Mouse (Mus musculus) ES-Bruce4 (cell line): Measurements from ENCODE around the gene Aamp. TPM values are rescaled to one million over a fixed set of nuclear protein-coding genes. Genes with fewer than 3 reads are reported as not detected.

ENCODE experiments used
- H3K27ac ChIP-seq: 2 replicates; pipeline ENCODE4 v1.5.1; 2012; ENCODE audit warnings: low read length, inconsistent platforms; ENCODE audit not compliant: insufficient read depth
- H3K27me3 ChIP-seq: 2 replicates; pipeline ENCODE4 v1.6.1; 2012; ENCODE audit warnings: mild to moderate bottlenecking, low read length, inconsistent platforms; ENCODE audit not compliant: control insufficient read depth, poor library complexity, insufficient read depth, severe bottlenecking
- H3K36me3 ChIP-seq: 2 replicates; pipeline ENCODE4 v1.6.1; 2012; ENCODE audit warnings: inconsistent platforms, mild to moderate bottlenecking, low read length, moderate library complexity; ENCODE audit not compliant: control insufficient read depth, poor library complexity, insufficient read depth, severe bottlenecking
- H3K4me1 ChIP-seq: one replicate; pipeline ENCODE4 v1.8.1; 2011; ENCODE audit warnings: low read length; ENCODE audit not compliant: control insufficient read depth, insufficient read depth
- H3K4me3 ChIP-seq: 2 replicates; pipeline ENCODE4 v1.5.1; 2011; ENCODE audit warnings: low read depth, mild to moderate bottlenecking, low read length
- H3K9ac ChIP-seq: 2 replicates; pipeline ENCODE4 v1.6.1; 2012; ENCODE audit warnings: low read depth, mild to moderate bottlenecking, inconsistent platforms; ENCODE audit not compliant: poor library complexity, severe bottlenecking
- H3K9me3 ChIP-seq: replicated peaks from 2 replicates; pipeline ENCODE4 v1.6.1; 2012; ENCODE audit warnings: mild to moderate bottlenecking, low read length, inconsistent platforms; ENCODE audit not compliant: control insufficient read depth, poor library complexity, insufficient read depth, severe bottlenecking
- CTCF ChIP-seq: IDR thresholded peaks from one replicate; pipeline ENCODE4 v1.8.1; 2011; ENCODE audit warnings: low read depth, low read length
- EP300 ChIP-seq: IDR thresholded peaks from 2 replicates; pipeline ENCODE4 v1.6.1; 2011; ENCODE audit warnings: low read depth, low read length; ENCODE audit not compliant: insufficient read depth
- POLR2A ChIP-seq: IDR thresholded peaks from one replicate; pipeline ENCODE4 v1.8.1; 2011; ENCODE audit warnings: low read length; ENCODE audit not compliant: insufficient read depth
- polyA plus RNA-seq: library from polyadenylated mRNA; stranded (reverse); fragments of >200 nt; gene quantifications from 2 replicates; pipeline ENCODE4 v1.2.4, GENCODE M21; 2011; ENCODE audit warnings: low read depth; ENCODE audit not compliant: missing spikeins, insufficient read depth, insufficient read length

Aamp gene
- polyA plus RNA-seq, 1 experiment = 96.3 TPM

DNA sequence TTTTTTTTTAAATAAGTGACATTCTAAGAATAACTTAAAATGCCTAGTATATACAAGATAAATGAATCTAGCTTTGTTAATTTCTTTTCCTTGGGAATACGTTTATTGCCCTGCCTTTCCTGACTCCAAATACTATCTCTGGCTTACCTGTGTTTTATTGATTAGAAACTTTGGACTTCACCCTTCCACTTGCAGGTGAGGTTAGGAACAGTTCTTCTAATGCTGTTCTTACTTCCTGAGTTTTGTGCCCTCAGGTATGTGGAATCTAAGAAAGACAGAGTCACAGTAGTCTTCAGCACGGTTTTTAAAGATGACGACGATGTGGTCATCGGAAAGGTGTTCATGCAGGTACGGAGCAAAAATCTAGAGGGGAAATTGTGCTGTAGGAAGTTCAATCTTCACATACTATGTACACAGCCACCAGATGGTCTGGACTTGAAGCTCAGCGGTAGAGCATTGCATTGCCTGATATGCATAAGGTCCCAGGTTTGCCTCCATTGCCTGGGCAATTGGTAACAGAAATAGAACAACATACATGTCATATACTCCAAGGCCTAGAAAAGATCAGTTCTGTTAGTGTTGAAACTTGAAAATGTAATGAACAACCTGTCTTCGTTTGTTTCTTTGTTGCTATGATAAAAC lies 28.7 kb downstream of the Aamp start:
- no peak overlapping the region for H3K9ac ChIP-seq
- no peaks in the 10 kb centered on the region for H3K9me3 ChIP-seq
- H3K27ac ChIP-seq = peak overlapping the region; percentile 83
- no peak overlapping the region for H3K4me3 ChIP-seq
- peaks cover 42% of the 10 kb centered on the region for H3K36me3 ChIP-seq
- no peaks in the 10 kb centered on the region for H3K27me3 ChIP-seq
- H3K4me1 ChIP-seq = peaks cover 4% of the 10 kb centered on the region
- TF ChIP-seq EP300 (no peak), POLR2A (no peak), CTCF (no peak)

- Histone ChIP-seq H3K4me1 (peaks cover 3% of the 10 kb centered on the region), H3K36me3 (peaks cover 41% of the 10 kb centered on the region), H3K27ac (no peak overlapping the region), H3K9me3 (no peaks in the 10 kb centered on the region), H3K9ac (no peak overlapping the region), H3K27me3 (no peaks in the 10 kb centered on the region), H3K4me3 (no peak overlapping the region)
- no peak for TF ChIP-seq POLR2A
Observed at GRCm38 (mm10) chr1:74250096-74250495, 34.4 kb downstream of the Aamp start.

- H3K4me3 ChIP-seq = no peak overlapping the region
- H3K4me1 ChIP-seq = peaks cover 3% of the 10 kb centered on the region
- H3K9ac ChIP-seq = no peak overlapping the region
- H3K27me3 ChIP-seq = no peaks in the 10 kb centered on the region
- H3K27ac ChIP-seq = no peak overlapping the region
- TF ChIP-seq EP300 = no peak
- no peak for TF ChIP-seq CTCF
- no peak for TF ChIP-seq POLR2A
- no peaks in the 10 kb centered on the region for H3K9me3 ChIP-seq
- peaks cover 41% of the 10 kb centered on the region for H3K36me3 ChIP-seq
Observed at GRCm38 (mm10) chr1:74249331-74249980, 35.1 kb downstream of the Aamp start.

DNA sequence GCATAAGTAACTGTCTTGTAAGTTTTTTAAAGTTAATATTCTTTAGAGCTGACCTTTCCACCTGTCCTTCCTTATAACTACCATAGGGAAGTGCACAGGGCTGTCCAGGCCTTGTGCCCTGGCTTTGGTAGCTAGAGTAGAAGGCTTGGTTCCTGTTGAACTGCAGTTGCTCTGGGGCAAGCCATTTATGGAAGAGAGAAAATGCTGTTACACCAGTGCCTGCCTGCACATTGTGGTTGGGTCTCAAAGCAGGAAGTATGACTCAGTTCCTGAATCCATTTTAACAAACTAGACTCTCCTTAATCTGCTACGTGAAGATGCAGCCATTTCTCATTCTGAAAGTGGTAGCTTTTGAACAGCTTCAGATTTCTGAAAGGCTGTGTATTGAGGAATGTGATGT lies 35.7 kb downstream of the Aamp start:
- TF ChIP-seq EP300 = no peak
- no peak for TF ChIP-seq CTCF
- TF ChIP-seq POLR2A = no peak
- Histone ChIP-seq H3K4me1 (peaks cover 3% of the 10 kb centered on the region), H3K36me3 (peaks cover 39% of the 10 kb centered on the region), H3K9ac (no peak overlapping the region), H3K9me3 (no peaks in the 10 kb centered on the region), H3K27me3 (no peaks in the 10 kb centered on the region), H3K4me3 (no peak overlapping the region), H3K27ac (no peak overlapping the region)

DNA sequence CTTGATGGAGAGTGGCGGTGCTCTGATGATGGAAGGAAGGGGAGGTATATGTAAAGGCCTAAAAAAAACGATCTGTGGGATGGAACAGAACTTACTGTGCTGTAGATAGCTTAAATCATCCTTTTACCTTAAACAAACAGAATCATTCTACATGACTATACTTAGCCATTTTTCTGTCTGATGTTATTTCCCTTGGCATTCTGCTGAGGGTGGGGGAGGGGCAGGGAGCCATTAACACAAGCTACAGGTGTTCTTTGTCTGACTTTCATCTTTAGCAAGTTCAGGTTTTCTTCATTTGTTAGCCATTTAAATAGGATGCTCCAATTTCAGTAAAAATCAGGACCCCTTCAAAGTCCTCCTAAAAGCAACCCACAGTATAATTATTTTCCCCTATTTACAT lies 39.0 kb downstream of the Aamp start:
- Histone ChIP-seq H3K27me3 (no peaks in the 10 kb centered on the region), H3K9me3 (no peaks in the 10 kb centered on the region), H3K27ac (0 out of 2 replicates have a peak overlapping the region, but pooled peaks have one; percentile 32), H3K9ac (no peak overlapping the region), H3K36me3 (peaks cover 16% of the 10 kb centered on the region), H3K4me3 (no peak overlapping the region), H3K4me1 (peaks cover 3% of the 10 kb centered on the region)
- TF ChIP-seq EP300 (no peak), CTCF (no peak), POLR2A (no peak)

DNA sequence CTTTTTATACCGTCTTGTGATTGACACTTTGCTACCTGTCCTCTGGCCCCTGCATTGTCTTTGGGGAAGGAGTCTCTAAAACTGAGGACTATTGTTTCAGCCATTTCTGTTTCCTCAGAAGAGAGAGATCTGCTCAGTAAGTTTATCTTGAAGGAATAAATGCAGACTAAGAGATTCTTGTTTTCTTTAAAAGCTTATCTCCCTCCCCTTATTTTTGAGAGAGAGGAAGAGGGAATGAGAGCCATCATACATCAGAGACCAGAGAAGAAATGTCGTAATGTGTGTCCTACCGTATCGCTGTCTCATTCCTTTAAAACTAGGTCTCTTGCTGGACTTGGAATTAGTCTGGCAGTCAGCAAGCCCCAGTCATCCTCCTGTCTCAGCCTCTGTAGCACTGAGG lies 43.7 kb downstream of the Aamp start:
- H3K27ac ChIP-seq = no peak overlapping the region
- TF ChIP-seq POLR2A = no peak
- no peak for TF ChIP-seq CTCF
- TF ChIP-seq EP300 = no peak
- H3K4me1 ChIP-seq = peaks cover 5% of the 10 kb centered on the region
- no peak overlapping the region for H3K4me3 ChIP-seq
- no peaks in the 10 kb centered on the region for H3K9me3 ChIP-seq
- no peak overlapping the region for H3K9ac ChIP-seq
- H3K27me3 ChIP-seq = no peaks in the 10 kb centered on the region
- H3K36me3 ChIP-seq = 0 out of 2 replicates have a peak, but pooled peaks cover 2% of the 10 kb centered on the region
